Mouse (Mus musculus): Measurements from ENCODE around the gene Odf3l1.

- no peak for TF ChIP-seq CTCF (IDR thresholded peaks at IDR 0.05; ENCODE audit: borderline replicate concordance, insufficient read depth, low read length)
- no peak for TF ChIP-seq POLR2A (IDR thresholded peaks at IDR 0.05; ENCODE audit: low read depth, low read length)
These were observed 34.3 kb downstream of the Odf3l1 start for GRCm38 (mm10) chr9:56830162-56830561.

All from embryonic fibroblast, embryonic 13.5 days (primary cell).